22 mouse cellular contexts compared by ENCODE assay signal in the genomic region with DNA sequence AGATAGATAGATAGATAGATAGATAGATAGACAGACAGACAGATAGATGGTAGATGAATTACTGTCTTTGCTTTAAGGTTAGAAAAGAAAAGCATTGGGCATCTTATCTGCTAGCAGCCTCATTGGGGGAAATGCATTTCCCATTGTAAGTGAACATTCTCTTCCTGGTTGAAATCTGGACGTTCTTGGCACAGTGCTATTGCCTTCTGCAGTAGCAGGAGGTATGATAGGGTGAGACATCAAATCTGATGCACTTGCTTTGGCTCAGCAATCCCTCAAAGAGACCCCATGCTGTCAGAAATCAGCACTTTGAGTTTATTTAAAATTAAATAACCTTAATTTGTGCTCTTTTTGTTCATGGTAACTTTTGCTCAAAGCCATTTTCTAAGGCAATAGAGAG.
DNase-seq lines count a peak whose midpoint lies in the region; ATAC-seq and TF ChIP-seq lines count a peak whose summit lies in the region.
"Had no signal": no experiment of that assay in that cellular context is flagged by ENCODE, and none has a peak within 500 bp of the region (broad histone marks: within the 10 kb centered on the region; RNA-seq: fewer than 3 reads in every experiment).

No protein-coding gene starts in this region.

- no peaks in the 10 kb centered on the region for H3K4me1 ChIP-seq in forebrain, embryonic 16.5 days (replicated peaks; ENCODE audit: control insufficient read depth, insufficient read depth, low read length)
- no peaks in the 10 kb centered on the region for H3K4me1 ChIP-seq in forebrain, embryonic 13.5 days
- H3K4me1 ChIP-seq in midbrain, embryonic 11.5 days (ENCODE audit: control insufficient read depth, insufficient read depth, low read length) = no peaks in the 10 kb centered on the region
- H3K4me1 ChIP-seq: embryonic facial prominence, embryonic 12.5 days; embryonic facial prominence, embryonic 15.5 days; heart, embryonic 10.5 days; heart, embryonic 13.5 days had no signal

- H3K9me3 ChIP-seq in forebrain, embryonic 16.5 days (ENCODE audit: control insufficient read depth, low read length) = 0 out of 2 replicates have a peak, but pooled peaks cover under 1% of the 10 kb centered on the region
- no peaks in the 10 kb centered on the region; the same call in 1 of the 2 replicates for H3K9me3 ChIP-seq in forebrain, embryonic 13.5 days (replicated peaks)
- no peaks in the 10 kb centered on the region for H3K9me3 ChIP-seq in midbrain, embryonic 11.5 days (ENCODE audit: control insufficient read depth, low read length)
- H3K9me3 ChIP-seq: embryonic facial prominence, embryonic 12.5 days; embryonic facial prominence, embryonic 15.5 days; heart, embryonic 10.5 days had no signal

- no peak overlapping the region for H3K4me3 ChIP-seq in forebrain, embryonic 16.5 days (replicated peaks; ENCODE audit: low read length)
- H3K4me3 ChIP-seq in forebrain, embryonic 13.5 days = no peak overlapping the region
- no peak overlapping the region for H3K4me3 ChIP-seq in midbrain, embryonic 11.5 days (ENCODE audit: low read depth, low read length)
- H3K4me3 ChIP-seq: embryonic facial prominence, embryonic 12.5 days; embryonic facial prominence, embryonic 15.5 days; heart, adult 2 months; heart, embryonic 10.5 days; heart, embryonic 13.5 days had no signal

- no peak for TF ChIP-seq POLR2A in brain, embryonic 14.5 days (IDR thresholded peaks at IDR 0.05; ENCODE audit: borderline replicate concordance, extremely low read depth, insufficient read depth, insufficient read length, poor library complexity, severe bottlenecking)

- DNase-seq in brain, embryonic 14.5 days (ENCODE audit: low read depth) = peak; percentile 55
- DNase-seq in brain, embryonic 18.5 days (ENCODE audit: low read depth, low spot score) = peak; percentile 34
- peak; percentile 68 for DNase-seq in layer of hippocampus, adult 9-11 months
- DNase-seq in midbrain, embryonic 11.5 days (ENCODE audit: low spot score, missing footprints) = no peak
- DNase-seq: adrenal gland, adult 2 months; cerebellum, adult 18-20 months; gastrocnemius, postnatal 10 days; gastrocnemius, postnatal 36 days; heart, adult 2 months; heart, postnatal 14 days; heart, postnatal 4 days had no signal

- no peak for TF ChIP-seq CTCF in brain, embryonic 14.5 days (IDR thresholded peaks at IDR 0.05; ENCODE audit: borderline replicate concordance, extremely low read depth, insufficient read depth, insufficient read length)

- H3K27ac ChIP-seq in forebrain, embryonic 16.5 days (ENCODE audit: low read length) = no peak overlapping the region
- H3K27ac ChIP-seq in forebrain, embryonic 13.5 days = no peak overlapping the region
- no peak overlapping the region for H3K27ac ChIP-seq in midbrain, embryonic 11.5 days (ENCODE audit: low read depth, low read length)
- H3K27ac ChIP-seq: embryonic facial prominence, embryonic 12.5 days; embryonic facial prominence, embryonic 15.5 days; heart, adult 2 months; heart, embryonic 10.5 days; heart, embryonic 13.5 days; hindbrain, embryonic 14.5 days; hindbrain, postnatal 0 days had no signal

- no peaks in the 10 kb centered on the region for H3K27me3 ChIP-seq in forebrain, embryonic 16.5 days (replicated peaks; ENCODE audit: control insufficient read depth, insufficient read depth, low read length)
- no peaks in the 10 kb centered on the region for H3K27me3 ChIP-seq in forebrain, embryonic 13.5 days
- H3K27me3 ChIP-seq in midbrain, embryonic 11.5 days (ENCODE audit: control insufficient read depth, insufficient read depth, low read length) = no peaks in the 10 kb centered on the region
- H3K27me3 ChIP-seq: embryonic facial prominence, embryonic 12.5 days; embryonic facial prominence, embryonic 15.5 days; heart, embryonic 13.5 days had no signal

- no peak overlapping the region for H3K4me2 ChIP-seq in forebrain, embryonic 16.5 days (ENCODE audit: low read length)
- H3K4me2 ChIP-seq in forebrain, embryonic 13.5 days = no peak overlapping the region
- H3K4me2 ChIP-seq in midbrain, embryonic 11.5 days = no peak overlapping the region
- H3K4me2 ChIP-seq: embryonic facial prominence, embryonic 12.5 days; embryonic facial prominence, embryonic 15.5 days; heart, embryonic 13.5 days; hindbrain, embryonic 14.5 days had no signal

- H3K36me3 ChIP-seq in forebrain, embryonic 16.5 days (ENCODE audit: control insufficient read depth, insufficient read depth) = no peaks in the 10 kb centered on the region
- no peaks in the 10 kb centered on the region for H3K36me3 ChIP-seq in forebrain, embryonic 13.5 days (ENCODE audit: poor library complexity, severe bottlenecking)
- no peaks in the 10 kb centered on the region for H3K36me3 ChIP-seq in midbrain, embryonic 11.5 days (ENCODE audit: control insufficient read depth, insufficient read depth, low read length)

- ATAC-seq in forebrain, embryonic 16.5 days = peak; percentile 77
- no peak for ATAC-seq in forebrain, embryonic 13.5 days
- no peak for ATAC-seq in midbrain, embryonic 11.5 days (ENCODE audit: low FRiP score)
- ATAC-seq: CD4-positive, CD25-positive, alpha-beta regulatory T cell, adult 4 months; hindbrain, postnatal 0 days; inflammation-experienced regulatory T-cells, adult 6 months; intestine, embryonic 16.5 days had no signal

- no peak overlapping the region for H3K9ac ChIP-seq in forebrain, embryonic 16.5 days (replicated peaks; ENCODE audit: low read depth, low read length)
- H3K9ac ChIP-seq in forebrain, embryonic 13.5 days = no peak overlapping the region
- no peak overlapping the region for H3K9ac ChIP-seq in midbrain, embryonic 11.5 days (ENCODE audit: low read length)
- H3K9ac ChIP-seq: embryonic facial prominence, embryonic 12.5 days; embryonic facial prominence, embryonic 15.5 days; heart, embryonic 13.5 days; hindbrain, embryonic 14.5 days had no signal

- 50% methylated on average over 1 of the region's 1 CpGs for WGBS in forebrain, embryonic 16.5 days
- WGBS in forebrain, embryonic 13.5 days = 69% methylated on average over 1 of the region's 1 CpGs
- WGBS in midbrain, embryonic 11.5 days = 64% methylated on average over 1 of the region's 1 CpGs
